Mouse (Mus musculus) liver, adult (tissue): Measurements from ENCODE around the gene Cops2.
A peak's percentile ranks its signal among the peaks of the same experiment; 100 is the strongest.

Source experiments
- GATA4 ChIP-seq: IDR thresholded peaks from 2 replicates; pipeline ENCODE4 v1.6.1; 2014; ENCODE audit warnings: mild to moderate bottlenecking, low read length; ENCODE audit not compliant: insufficient replicate concordance

Gene Cops2

DNA sequence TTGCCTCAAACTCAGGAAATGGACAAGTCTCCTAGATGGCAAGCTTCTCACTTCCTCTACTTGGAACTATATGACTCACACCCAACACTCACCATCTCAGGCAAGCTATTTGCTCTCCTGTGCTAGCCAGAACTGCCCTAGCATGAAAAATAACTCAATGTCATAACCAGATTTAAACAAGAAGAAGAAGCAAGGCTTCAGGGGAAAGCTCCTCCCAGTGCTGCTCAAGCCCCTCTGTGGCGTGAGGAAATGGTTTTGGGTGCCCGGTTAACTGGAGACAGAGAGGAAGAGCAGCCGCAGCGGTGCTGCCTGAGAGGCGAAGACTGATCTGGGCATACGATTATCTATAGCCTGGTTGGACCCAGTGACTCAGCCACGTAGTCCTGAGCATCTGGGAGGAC is 67.5 kb downstream of the Cops2 start:
- no peak for TF ChIP-seq GATA4

DNA sequence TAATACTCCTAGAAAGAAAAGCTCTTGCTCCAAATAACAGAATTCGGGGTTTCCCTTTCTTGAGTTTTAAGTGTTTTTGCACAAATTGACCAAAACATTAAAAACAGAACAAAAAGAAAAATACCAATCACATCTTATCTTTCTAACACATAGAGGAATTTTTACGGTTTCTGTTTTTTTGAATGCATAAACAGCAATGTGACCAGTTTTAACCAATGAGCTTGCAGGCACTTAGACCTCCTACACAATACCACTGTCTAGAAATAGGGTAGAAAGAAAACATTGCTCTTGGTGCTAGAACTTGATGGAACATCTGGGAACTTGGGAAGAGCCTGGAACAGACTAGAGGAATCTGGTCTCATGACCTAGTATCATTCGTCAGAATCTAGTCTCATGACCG is 68.7 kb downstream of the Cops2 start:
- TF ChIP-seq GATA4 = no peak

DNA sequence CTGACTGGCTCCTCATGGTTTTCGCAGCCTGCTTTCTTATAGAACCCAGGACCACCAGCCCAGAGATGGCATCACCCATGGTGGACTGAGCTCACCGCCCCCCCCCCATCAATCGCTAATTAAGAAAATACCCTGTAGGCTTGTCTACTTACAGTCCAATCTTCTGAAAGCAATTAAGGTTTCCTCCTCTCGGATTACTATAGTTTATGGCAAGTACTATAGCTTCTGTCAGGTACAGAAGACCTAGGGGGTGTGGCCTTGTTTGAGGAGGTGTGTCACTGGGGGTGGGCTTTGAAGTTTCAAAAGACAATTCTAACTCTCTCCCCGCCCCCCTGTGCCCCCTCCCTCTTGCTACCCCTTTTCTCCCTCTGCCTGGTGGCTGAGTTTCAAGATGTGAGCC is 69.7 kb downstream of the Cops2 start:
- TF ChIP-seq GATA4 = no peak

DNA sequence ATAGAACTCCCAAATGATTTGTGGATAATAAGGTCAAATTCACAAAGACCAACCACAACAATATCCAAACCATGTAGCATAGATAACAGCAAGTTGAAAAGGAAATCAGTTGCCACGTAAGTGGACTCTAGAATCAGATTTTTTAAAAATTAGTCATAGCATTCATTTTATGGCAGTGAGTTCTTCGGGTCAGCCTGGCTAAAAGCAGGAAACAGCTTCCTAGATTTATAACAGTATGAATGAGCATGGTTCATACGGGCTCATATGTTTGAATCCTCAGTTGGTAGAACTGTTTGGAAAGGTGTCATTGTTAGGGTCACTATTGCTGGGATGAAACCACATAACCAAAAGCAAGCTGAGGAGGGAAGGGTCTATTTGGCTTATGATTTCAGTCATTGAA is 70.2 kb downstream of the Cops2 start:
- TF ChIP-seq GATA4 = no peak

DNA sequence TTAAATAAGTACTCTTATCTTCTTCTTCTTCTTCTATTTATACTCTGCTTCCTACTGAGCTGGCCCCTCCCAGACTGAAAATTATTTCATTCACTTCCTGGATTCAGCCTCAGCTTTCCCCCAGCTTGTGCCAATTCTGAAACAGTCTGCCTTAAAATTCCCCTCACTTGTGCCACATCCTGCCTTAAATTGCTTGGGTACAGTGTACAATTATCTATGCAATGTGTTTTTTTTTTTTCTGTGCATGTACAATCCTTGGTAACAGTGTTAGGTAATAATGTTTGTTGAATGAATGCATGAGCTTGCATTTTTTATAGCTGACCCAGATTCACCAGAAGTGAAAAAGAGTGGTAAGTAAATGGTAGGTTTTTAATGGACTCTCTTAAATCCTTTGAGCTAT is 70.6 kb downstream of the Cops2 start:
- TF ChIP-seq GATA4 = no peak

DNA sequence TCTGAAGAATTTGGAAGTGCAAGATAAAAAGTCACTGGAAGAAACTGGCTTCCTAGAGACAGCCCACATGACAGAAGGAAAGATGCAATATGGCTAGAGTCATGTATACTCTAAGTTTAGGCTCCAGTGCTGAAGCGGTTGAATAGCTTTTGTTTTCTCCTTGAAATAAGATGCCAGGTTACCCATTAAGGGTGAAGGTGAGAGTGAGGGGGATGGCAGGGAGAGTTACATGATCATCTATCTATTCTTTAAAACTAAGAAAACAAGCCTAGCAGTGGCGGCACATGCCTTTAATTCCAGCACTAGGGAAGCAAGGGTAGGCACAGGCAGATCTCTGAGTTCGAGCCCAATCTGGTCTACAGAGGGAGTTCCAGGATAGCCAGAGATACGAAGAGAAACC is 73.9 kb downstream of the Cops2 start:
- no peak for TF ChIP-seq GATA4

DNA sequence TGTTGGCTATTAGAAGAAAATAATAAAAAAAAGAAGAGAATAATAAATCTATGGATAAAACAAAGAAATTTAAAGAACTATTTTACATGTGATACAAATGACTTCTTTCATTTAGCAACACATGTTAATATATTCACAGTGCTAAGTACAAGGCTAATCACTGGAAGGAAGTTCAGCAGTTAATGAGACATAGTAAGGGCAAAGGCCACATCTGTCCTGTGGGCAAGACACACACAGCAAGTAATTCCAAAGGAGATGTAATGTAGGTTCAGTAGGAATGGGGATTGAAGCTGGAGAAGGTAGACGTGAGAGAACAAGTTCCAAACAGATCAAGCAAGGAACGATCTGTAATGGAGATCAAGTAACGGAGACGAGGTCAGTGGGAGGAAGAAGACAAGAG is 74.5 kb downstream of the Cops2 start:
- TF ChIP-seq GATA4 = no peak

DNA sequence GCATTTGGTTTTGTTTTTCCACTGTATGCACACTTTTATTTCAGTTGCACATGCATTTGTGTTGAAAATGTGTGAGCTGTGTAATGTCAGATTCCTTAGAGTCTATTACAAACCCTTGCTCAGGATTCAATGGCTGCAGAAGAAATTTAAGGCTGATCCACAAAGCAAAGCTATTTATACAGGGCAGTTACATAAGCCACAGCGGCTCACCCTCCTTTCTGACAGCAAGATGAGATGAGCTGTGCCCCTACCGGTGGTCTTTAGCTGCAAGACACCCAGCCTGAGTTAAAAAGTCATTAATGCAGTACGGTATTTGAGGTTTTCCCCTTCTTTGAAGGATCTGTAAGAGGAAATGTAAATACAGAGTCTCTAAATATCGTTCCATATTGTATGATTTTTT is 75.1 kb downstream of the Cops2 start:
- TF ChIP-seq GATA4 = no peak

DNA sequence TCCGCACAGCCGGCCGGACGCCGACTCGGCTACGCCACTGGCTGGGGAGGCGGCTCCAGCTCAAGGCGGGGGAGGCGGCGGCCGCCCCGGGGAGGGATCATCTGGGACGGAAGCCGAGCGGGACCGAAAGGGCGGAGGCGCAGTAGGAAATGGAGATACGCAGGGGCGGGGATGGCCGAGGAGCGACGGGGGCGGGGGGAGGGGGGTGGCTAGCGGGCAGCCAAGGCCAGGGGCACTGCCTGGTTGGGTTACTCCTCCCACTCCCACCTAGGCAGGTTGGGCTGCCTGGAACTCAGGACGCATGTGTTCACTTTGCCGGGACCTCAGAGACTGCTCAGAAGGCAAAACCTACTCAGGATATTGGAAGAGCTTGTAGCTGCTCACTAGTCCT is 76.2 kb downstream of the Cops2 start, which contains the start of gene Secisbp2l:
TSS of gene Secisbp2l (minus strand) at position 152 of the 391 bp plus-strand sequence.
- peak; percentile 77; the same call in 1 of the 2 replicates for TF ChIP-seq GATA4

DNA sequence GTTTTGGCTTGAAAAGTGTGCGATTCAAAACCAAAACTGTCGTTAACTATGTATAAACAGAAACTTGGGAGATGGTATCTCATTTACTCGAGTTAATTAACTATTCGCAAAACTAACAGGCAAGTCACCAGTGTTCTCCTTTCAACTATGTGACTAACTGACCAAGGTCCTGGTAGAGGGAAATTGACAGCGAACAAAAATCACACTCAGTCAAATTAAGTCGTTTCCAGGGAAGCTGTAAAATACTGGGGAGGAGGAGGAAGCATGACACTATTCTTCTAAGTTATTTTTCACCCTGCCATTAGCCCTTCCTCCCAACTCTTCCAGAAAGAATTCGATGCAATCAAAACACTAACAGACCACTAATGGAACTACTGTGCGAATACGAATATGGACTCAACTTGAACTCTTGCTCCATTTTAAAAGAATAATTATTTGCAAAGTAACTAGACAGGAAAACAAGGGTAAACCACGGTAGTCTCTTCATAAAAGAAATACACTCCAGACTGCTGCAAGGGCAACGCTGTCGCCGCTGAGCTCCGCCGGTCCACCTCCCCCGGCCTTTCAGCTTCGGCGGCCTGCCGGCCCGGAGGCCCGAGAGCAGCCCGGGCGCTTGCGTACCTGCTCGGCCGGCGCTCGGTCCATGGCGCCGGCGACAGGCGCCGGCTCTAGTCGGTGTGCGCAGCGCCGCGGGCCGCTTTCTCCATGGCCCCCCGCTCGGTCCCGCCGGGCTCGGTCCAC is 76.8 kb downstream of the Cops2 start:
- no peak for TF ChIP-seq GATA4

DNA sequence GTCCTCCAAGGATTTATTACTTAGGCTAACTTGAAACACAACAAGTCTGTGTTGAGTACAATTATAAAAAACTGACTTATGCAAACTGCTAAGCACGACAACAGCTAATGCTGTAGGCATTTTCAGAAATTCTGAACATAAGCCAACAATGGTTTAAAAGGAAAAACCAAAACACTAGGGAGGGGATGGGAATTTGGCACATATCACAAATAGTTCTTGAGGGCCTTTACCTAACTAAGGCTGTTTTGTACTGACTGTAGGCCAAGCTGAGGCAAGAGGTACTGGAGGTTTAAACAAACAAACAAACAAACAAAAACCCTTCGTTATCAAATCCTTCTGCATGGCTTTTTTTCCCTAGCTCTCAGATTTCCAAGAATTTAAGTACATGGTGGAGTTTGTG is 77.9 kb downstream of the Cops2 start:
- no peak for TF ChIP-seq GATA4
